Mouse (Mus musculus) embryonic fibroblast, embryonic 13.5 days (primary cell): ENCODE measurements around the gene Rpl36a-ps1.

ENCODE experiments used
- CTCF ChIP-seq: IDR thresholded peaks from 2 replicates; pipeline ENCODE4 v1.5.1; 2011; ENCODE audit warnings: mild to moderate bottlenecking, control low read depth, low read length, moderate library complexity, borderline replicate concordance; ENCODE audit not compliant: insufficient read depth
- POLR2A ChIP-seq: IDR thresholded peaks from 2 replicates; pipeline ENCODE4 v1.6.1; 2011; ENCODE audit warnings: low read depth, mild to moderate bottlenecking, control low read depth, low read length, moderate library complexity

GRCm38 (mm10) chr14:99010224-99010919 is 16.3 kb upstream of the Rpl36a-ps1 start:
- TF ChIP-seq POLR2A = no peak
- TF ChIP-seq CTCF = no peak
